Mouse (Mus musculus) bone marrow, adult 2 months (tissue): Measurements from ENCODE around the gene Srpr.

Experiments used
- CTCF ChIP-seq: fragments of 200-500 bp; IDR thresholded peaks from 2 replicates; pipeline ENCODE4 v1.5.1; 2011; ENCODE audit warnings: low read length, control low read depth; ENCODE audit not compliant: control insufficient read depth, insufficient read depth
- POLR2A ChIP-seq: fragments of 200-500 bp; IDR thresholded peaks from 2 replicates; pipeline ENCODE4 v1.6.1; 2011; ENCODE audit warnings: low read depth, mild to moderate bottlenecking, control low read depth, low read length, borderline replicate concordance; ENCODE audit not compliant: control insufficient read depth

DNA sequence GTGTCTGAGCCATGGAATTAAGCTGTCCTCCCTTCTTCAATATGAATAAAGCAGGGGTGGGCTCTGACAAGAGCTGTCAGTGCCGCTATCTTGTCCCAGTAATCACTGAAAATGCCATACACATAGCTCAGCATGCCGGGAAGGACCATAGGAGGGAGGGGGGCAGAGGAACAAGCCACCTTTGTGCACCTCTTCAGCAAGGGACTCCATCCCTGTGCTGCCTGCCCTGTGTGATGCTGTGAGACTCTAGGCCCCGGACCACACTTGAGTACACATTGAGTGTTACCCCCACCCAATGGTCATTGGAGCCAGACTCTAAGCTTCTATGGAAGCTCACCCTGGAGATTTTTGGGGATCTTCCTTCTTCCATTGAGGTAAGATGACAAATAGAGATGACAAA lies 86.4 kb downstream of the Srpr start:
- TF ChIP-seq CTCF (no peak), POLR2A (no peak)
